Mouse (Mus musculus) hindbrain, postnatal 0 days (tissue): ENCODE data around the gene Spice1. TPM values are rescaled to one million over a fixed set of nuclear protein-coding genes. Genes with fewer than 3 reads are reported as not detected.

Experiments used
- ATAC-seq: fragments of 200-750 bp; cut with Nextera tagmentation; 2 replicates; pipeline ENCODE4 v1.8.0; 2017; ENCODE audit warnings: mild to moderate bottlenecking, moderate TSS enrichment, moderate library complexity
- DNase-seq: peaks from one replicate; pipeline ENCODE4 v3.0.0-alpha.2; 2015; ENCODE audit warnings: low spot score
- H3K27ac ChIP-seq: fragments of 300-500 bp; sonication (generic); 2 replicates; pipeline ENCODE4 v1.5.1; 2014; ENCODE audit warnings: mild to moderate bottlenecking
- H3K27me3 ChIP-seq: fragments of 300-500 bp; sonication (generic); 2 replicates; pipeline ENCODE4 v1.6.1; 2014; ENCODE audit warnings: low read length, mixed read lengths; ENCODE audit not compliant: insufficient read depth
- H3K36me3 ChIP-seq: fragments of 300-500 bp; sonication (generic); 2 replicates; pipeline ENCODE4 v1.6.1; 2014; ENCODE audit warnings: low read length, mixed read lengths; ENCODE audit not compliant: insufficient read depth
- H3K4me1 ChIP-seq: fragments of 300-500 bp; sonication (generic); 2 replicates; pipeline ENCODE4 v1.6.1; 2014; ENCODE audit warnings: antibody characterized with exemption, low read length, mixed read lengths; ENCODE audit not compliant: insufficient read depth
- H3K4me2 ChIP-seq: fragments of 300-500 bp; sonication (generic); 2 replicates; pipeline ENCODE4 v1.6.1; 2014; ENCODE audit warnings: low read depth, mild to moderate bottlenecking, low read length, moderate library complexity, mixed read lengths
- H3K4me3 ChIP-seq: fragments of 300-500 bp; sonication (generic); 2 replicates; pipeline ENCODE4 v1.5.1; 2014; ENCODE audit warnings: low read length
- H3K9ac ChIP-seq: fragments of 300-500 bp; sonication (generic); replicated peaks from 2 replicates; pipeline ENCODE4 v1.6.1; 2014; ENCODE audit warnings: mild to moderate bottlenecking, low read length, moderate library complexity, mixed read lengths
- H3K9me3 ChIP-seq: fragments of 300-500 bp; sonication (generic); 2 replicates; pipeline ENCODE4 v1.6.1; 2016; ENCODE audit warnings: low read length, mixed read lengths
- CTCF ChIP-seq: IDR thresholded peaks from 2 replicates; pipeline ENCODE4 v1.5.1; 2016; ENCODE audit warnings: antibody characterized with exemption, control low read depth, low read depth
- WGBS: fragments of 180-500 bp; shearing (Covaris S2); extraction: QIAGEN DNeasy Blood & Tissue Kit; methylation state at CpG from one replicate; pipeline ENCODE4 v1.1.7; 2014; 5-methylcytosine and 5-hydroxymethylcytosine counted together
- polyA plus RNA-seq: library from polyadenylated mRNA; unstranded; fragments of >200 nt; fragmentation: Nextera tagmentation; extraction: Ambion mirVana; gene quantifications from 2 replicates; pipeline ENCODE4 v1.2.1, GENCODE M21; 2015
- total RNA-seq: library from RNA; depleted of rRNA; stranded (reverse); fragments of >200 nt; gene quantifications from 2 replicates; pipeline ENCODE4 v1.2.3, GENCODE M21; 2014; rRNA removed

Gene Spice1
- total RNA-seq: 8.1 and 9.7 TPM in 2 replicates
- 9.0 and 9.6 TPM in 2 replicates for polyA plus RNA-seq

DNA sequence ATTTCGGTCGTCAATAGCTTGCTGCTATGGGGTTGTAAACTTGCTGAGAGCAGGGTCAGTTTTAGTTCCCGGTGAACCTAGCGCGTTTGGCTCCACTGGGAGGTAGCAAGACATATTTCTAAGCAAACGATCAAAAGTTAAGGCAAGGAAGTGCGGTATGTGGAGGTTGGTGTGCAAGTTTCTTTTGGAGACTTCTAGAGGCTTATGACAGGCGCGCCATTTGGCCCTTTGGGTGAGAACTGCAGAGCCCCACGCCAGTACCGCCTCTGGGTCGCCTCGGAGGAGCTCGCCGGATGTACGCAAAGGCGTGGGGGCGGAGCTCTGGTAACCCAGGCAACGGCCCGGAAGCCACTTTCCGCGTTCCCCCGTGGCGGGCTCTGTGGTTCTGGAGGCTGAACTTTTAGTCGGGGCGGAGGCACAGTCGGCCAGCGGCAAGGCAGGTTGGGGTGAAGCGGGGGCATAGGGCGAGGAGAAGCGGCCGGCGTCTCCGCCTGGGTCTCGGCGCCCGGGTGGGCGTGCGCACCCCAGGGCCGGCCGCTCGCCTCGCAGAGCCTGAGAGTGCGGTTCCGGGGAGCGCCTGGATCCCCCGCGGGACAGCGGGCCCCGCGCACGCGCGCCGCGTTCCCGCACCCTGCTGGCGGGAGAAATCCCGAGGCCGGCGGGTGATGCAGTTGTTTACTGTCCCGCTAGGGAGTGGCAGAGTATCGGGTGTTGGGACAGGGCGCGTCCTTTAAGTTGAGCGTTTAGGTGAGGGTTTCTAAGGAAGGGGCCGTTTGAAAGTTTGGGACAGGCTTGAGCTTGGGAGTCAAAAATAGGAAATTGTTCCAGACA, at the start of gene Spice1:
Gene Spice1, plus strand, starts transcription at position 51 of the 831 bp plus-strand sequence.
- H3K27ac ChIP-seq: peak within 1 kb of the TSS; percentile 80
- peak within 1 kb of the TSS; percentile 88 for H3K4me3 ChIP-seq
- H3K27me3 ChIP-seq: no peaks in the 10 kb centered on the region
- H3K36me3 ChIP-seq: no peaks in the 10 kb centered on the region
- no peaks in the 10 kb centered on the region for H3K4me1 ChIP-seq
- DNase-seq: peak; percentile 95
- peak; percentile 62 for TF ChIP-seq CTCF
- peak; percentile 99 for ATAC-seq
- 1% methylated on average over 62 of the region's 67 CpGs for WGBS
- H3K9ac ChIP-seq: peak within 1 kb of the TSS; percentile 57
- peak within 1 kb of the TSS; percentile 74 for H3K4me2 ChIP-seq
- H3K9me3 ChIP-seq: no peaks in the 10 kb centered on the region

DNA sequence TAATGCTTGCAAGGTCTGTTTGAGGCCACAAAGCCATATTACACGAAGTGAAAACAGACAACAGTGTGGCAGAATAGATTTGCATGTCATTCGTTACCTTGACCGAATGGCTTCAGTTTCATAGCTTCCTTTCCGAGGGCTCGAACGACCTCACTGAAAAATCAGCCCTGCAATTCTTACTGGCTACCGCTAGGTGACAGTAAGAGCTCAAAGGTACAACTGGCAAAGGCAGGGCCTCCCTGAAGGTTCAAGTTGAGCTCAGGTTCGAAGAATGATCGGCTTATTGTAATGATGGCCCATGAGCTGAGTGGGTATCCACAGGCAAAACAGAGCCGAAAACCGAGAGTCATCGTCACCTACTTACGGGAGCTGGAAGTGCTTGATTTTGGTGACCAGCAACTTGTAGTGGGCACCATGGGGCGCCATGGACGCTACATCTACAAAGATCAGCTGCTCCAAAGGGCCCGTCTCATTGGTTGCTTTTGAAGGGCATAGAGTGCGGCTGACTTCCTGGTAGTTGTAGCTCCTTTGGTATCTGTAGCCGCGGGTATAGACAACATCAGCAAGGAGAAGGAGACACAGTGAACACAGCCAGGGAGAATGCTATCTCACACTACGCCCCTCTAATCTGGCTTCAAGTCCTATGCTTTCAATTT, 47.4 kb upstream of the Spice1 start:
- WGBS: 85% methylated on average over 20 of the region's 20 CpGs
- ATAC-seq: no peak
- no peaks in the 10 kb centered on the region for H3K9me3 ChIP-seq
- TF ChIP-seq CTCF: peak; percentile 44
- H3K36me3 ChIP-seq: no peaks in the 10 kb centered on the region
- H3K4me3 ChIP-seq: no peak overlapping the region
- DNase-seq: no peak
- H3K27ac ChIP-seq: no peak overlapping the region
- no peaks in the 10 kb centered on the region for H3K4me1 ChIP-seq
- H3K4me2 ChIP-seq: no peak overlapping the region
- H3K27me3 ChIP-seq: no peaks in the 10 kb centered on the region
- no peak overlapping the region for H3K9ac ChIP-seq

GRCm38 (mm10) chr16:44302126-44302892, 44.6 kb upstream of the Spice1 start:
- DNase-seq: no peak
- Histone ChIP-seq H3K27ac (no peak overlapping the region), H3K27me3 (no peaks in the 10 kb centered on the region), H3K4me1 (no peaks in the 10 kb centered on the region), H3K9me3 (no peaks in the 10 kb centered on the region), H3K9ac (no peak overlapping the region), H3K4me2 (no peak overlapping the region), H3K36me3 (no peaks in the 10 kb centered on the region), H3K4me3 (no peak overlapping the region)
- WGBS: 57% methylated on average over 10 of the region's 10 CpGs
- ATAC-seq: no peak
- TF ChIP-seq CTCF: no peak

- no peak for DNase-seq
- Histone ChIP-seq H3K9me3 (no peaks in the 10 kb centered on the region), H3K4me1 (no peaks in the 10 kb centered on the region), H3K4me3 (no peak overlapping the region), H3K36me3 (no peaks in the 10 kb centered on the region), H3K27me3 (no peaks in the 10 kb centered on the region), H3K27ac (no peak overlapping the region), H3K4me2 (no peak overlapping the region), H3K9ac (no peak overlapping the region)
- no peak for ATAC-seq
- no peak for TF ChIP-seq CTCF
- WGBS: 79% methylated on average over 2 of the region's 2 CpGs
Measured at GRCm38 (mm10) chr16:44303822-44304221, 43.1 kb upstream of the Spice1 start.

GRCm38 (mm10) chr16:44305606-44306005, 41.3 kb upstream of the Spice1 start:
- H3K27me3 ChIP-seq: no peaks in the 10 kb centered on the region

GRCm38 (mm10) chr16:44313422-44313821, 33.5 kb upstream of the Spice1 start:
- no peaks in the 10 kb centered on the region for H3K9me3 ChIP-seq
- no peak for TF ChIP-seq CTCF
- no peak overlapping the region for H3K4me2 ChIP-seq
- no peaks in the 10 kb centered on the region for H3K27me3 ChIP-seq
- H3K36me3 ChIP-seq: no peaks in the 10 kb centered on the region
- H3K27ac ChIP-seq: no peak overlapping the region
- no peak overlapping the region for H3K9ac ChIP-seq
- 72% methylated on average over 4 of the region's 4 CpGs for WGBS
- H3K4me3 ChIP-seq: no peak overlapping the region
- ATAC-seq: no peak
- no peaks in the 10 kb centered on the region for H3K4me1 ChIP-seq
- no peak for DNase-seq

More at GRCm38 (mm10) chr16:44305606-44306005, 41.3 kb upstream of the Spice1 start:
- no peaks in the 10 kb centered on the region for H3K9me3 ChIP-seq
- no peak for TF ChIP-seq CTCF
- 56% methylated on average over 3 of the region's 3 CpGs for WGBS
- DNase-seq (no peak), ATAC-seq (no peak)
- H3K27ac ChIP-seq: no peak overlapping the region
- H3K4me3 ChIP-seq: no peak overlapping the region
- no peaks in the 10 kb centered on the region for H3K36me3 ChIP-seq
- no peak overlapping the region for H3K9ac ChIP-seq
- no peak overlapping the region for H3K4me2 ChIP-seq
- no peaks in the 10 kb centered on the region for H3K4me1 ChIP-seq
